Mouse (Mus musculus) heart, postnatal 14 days (tissue): ENCODE measurements around the gene Vmn2r60. TPM values are rescaled to one million over a fixed set of nuclear protein-coding genes. Genes with fewer than 3 reads are reported as not detected.
"Not testable (repeated sequence)": the region's sequence is repeated elsewhere in the genome, so short reads cannot be mapped to it uniquely, and the experiment has no call there.

Experiments
- DNase-seq, 2 experiments: peaks; one replicate each; pipeline ENCODE4 v3.0.0; 2021 to 2022
- intact Hi-C: fragments of 180-260 bp; cut with DNase I; formaldehyde crosslinking; loops from one replicate; pipeline ENCODE4 v1.15.1; 2025
- long read RNA-seq, 2 experiments: library from polyadenylated mRNA; stranded (forward); transcript quantifications; one replicate each; pipeline ENCODE4 v2.0.0; 2021
- total RNA-seq, 2 experiments: library from RNA; stranded (reverse); gene quantifications; 2 replicates each; pipeline ENCODE4 v1.2.3; 2021

Vmn2r60 gene
- total RNA-seq: under 1 TPM in 1 of 2 experiments, not detected in 1; 0.02 TPM
- long read RNA-seq, experiment 1: 0 reads
- long read RNA-seq, experiment 2: 0 reads

- DNase-seq: no peak
- intact Hi-C loops: no loop called here
Measured at GRCm38 (mm10) chr7:42107470-42107869, at the start of gene Vmn2r60. Gene Vmn2r60 (plus strand): TSS chr7:42107770.

DNA sequence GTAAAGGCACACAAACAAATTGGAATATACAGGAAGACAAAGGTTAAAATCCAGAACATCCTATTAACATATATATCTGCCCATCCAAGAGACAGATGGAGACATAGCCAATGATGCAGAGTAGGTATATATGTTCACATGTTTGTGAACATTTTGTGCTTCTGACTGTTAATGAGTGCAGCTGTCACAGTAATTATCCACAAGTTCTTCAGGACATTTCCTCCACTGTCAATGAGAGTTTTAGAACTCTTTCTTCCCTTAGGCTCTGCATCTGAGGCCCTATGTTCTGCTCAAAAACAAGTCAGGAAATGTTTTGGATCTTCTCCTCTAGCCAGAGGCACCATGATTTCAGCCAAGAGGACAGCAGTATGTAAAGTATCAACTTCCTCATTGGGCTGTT, 48.6 kb upstream of the Vmn2r60 start, which contains the start of gene Vmn2r59:
Gene Vmn2r59, minus strand, starts transcription at position 101 of the 400 bp plus-strand sequence.
- DNase-seq: no peak
- intact Hi-C loops: no loop called here

DNA sequence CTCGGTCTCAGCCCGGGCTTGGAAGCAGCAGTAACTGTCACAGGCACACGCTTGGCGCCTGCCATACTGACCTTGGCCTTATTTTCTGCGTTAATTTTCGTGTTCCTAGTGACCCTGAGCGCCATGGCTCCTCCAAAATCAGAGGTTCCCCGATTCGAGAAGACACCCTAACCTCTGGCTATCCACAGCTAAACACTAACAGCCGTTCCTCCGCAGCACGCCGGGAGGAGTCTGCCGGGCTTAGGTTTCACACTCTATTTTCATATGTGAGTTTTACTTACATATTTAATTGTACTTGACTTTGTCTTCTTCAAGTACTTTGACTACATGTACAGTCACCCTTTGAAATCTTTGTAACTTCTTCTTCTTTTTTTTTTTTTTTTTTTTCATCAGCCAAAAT, 509 bp upstream of the Vmn2r60 start:
- DNase-seq, intact Hi-C loops: not testable (repeated sequence)

Other genes starting within 250 kb of the Vmn2r60 start
- gene Vmn2r58, start 235.1 kb upstream of the Vmn2r60 start, total RNA-seq: not detected
- gene Vmn2r59, start 48.7 kb upstream of the Vmn2r60 start, total RNA-seq: not detected
- gene Vmn2r61, start 152.3 kb downstream of the Vmn2r60 start, total RNA-seq: not detected